Mouse (Mus musculus): ENCODE measurements around the gene Car10.

- TF ChIP-seq CTCF (IDR thresholded peaks at IDR 0.05; ENCODE audit: extremely low read depth, insufficient read length, insufficient replicate concordance, low read depth, low read length), result no peak
- TF ChIP-seq POLR2A (IDR thresholded peaks at IDR 0.05; ENCODE audit: low read depth, low read length), result no peak
Observed at GRCm38 (mm10) chr11:93548904-93549303, 451.1 kb downstream of the Car10 start.

Measured in small intestine, adult 2 months (tissue).